Mouse (Mus musculus) liver, embryonic 16.5 days (tissue): Measurements from ENCODE around the gene Olfr67. TPM values are rescaled to one million over a fixed set of nuclear protein-coding genes. Genes with fewer than 3 reads are reported as not detected.
A peak's percentile ranks its signal among the peaks of the same experiment; 100 is the strongest.
"Not testable (repeated sequence)": the region's sequence is repeated elsewhere in the genome, so short reads cannot be mapped to it uniquely, and the experiment has no call there.

ENCODE experiments used
- ATAC-seq: fragments of 200-750 bp; cut with Nextera tagmentation; 2 replicates; pipeline ENCODE4 v1.8.0; 2017; ENCODE audit warnings: low read depth, mild to moderate bottlenecking, moderate number of reproducible peaks, moderate library complexity
- H3K27ac ChIP-seq: fragments of 300-500 bp; sonication (generic); 2 replicates; pipeline ENCODE4 v1.5.1; 2014; ENCODE audit warnings: mild to moderate bottlenecking, low read length
- H3K27me3 ChIP-seq: fragments of 300-500 bp; sonication (generic); 2 replicates; pipeline ENCODE4 v1.6.1; 2014; ENCODE audit warnings: low read depth, low read length, mixed read lengths; ENCODE audit not compliant: control insufficient read depth, insufficient read depth
- H3K36me3 ChIP-seq: fragments of 300-500 bp; sonication (generic); 2 replicates; pipeline ENCODE4 v1.6.1; 2014; ENCODE audit warnings: mild to moderate bottlenecking; ENCODE audit not compliant: control insufficient read depth, insufficient read depth
- H3K4me1 ChIP-seq: fragments of 300-500 bp; sonication (generic); 2 replicates; pipeline ENCODE4 v1.6.1; 2014; ENCODE audit warnings: low read depth, low read length, mixed read lengths; ENCODE audit not compliant: control insufficient read depth
- H3K4me2 ChIP-seq: fragments of 300-500 bp; sonication (generic); 2 replicates; pipeline ENCODE4 v1.6.1; 2014; ENCODE audit warnings: low read depth, low read length, mixed read lengths
- H3K4me3 ChIP-seq: fragments of 300-500 bp; sonication (generic); 2 replicates; pipeline ENCODE4 v1.5.1; 2014; ENCODE audit warnings: low read depth, mild to moderate bottlenecking, low read length
- H3K9ac ChIP-seq: fragments of 300-500 bp; sonication (generic); 2 replicates; pipeline ENCODE4 v1.6.1; 2014; ENCODE audit warnings: low read depth, low read length
- H3K9me3 ChIP-seq: fragments of 300-500 bp; sonication (generic); replicated peaks from 2 replicates; pipeline ENCODE4 v1.6.1; 2016; ENCODE audit warnings: low read length; ENCODE audit not compliant: control insufficient read depth
- WGBS: fragments of 180-500 bp; shearing (Covaris S2); extraction: QIAGEN DNeasy Blood & Tissue Kit; methylation state at CpG from one replicate; pipeline ENCODE4 v1.1.7; 2014; ENCODE audit not compliant: insufficient replicate concordance; 5-methylcytosine and 5-hydroxymethylcytosine counted together
- polyA plus RNA-seq: library from polyadenylated mRNA; unstranded; fragments of >200 nt; fragmentation: Nextera tagmentation; extraction: Ambion mirVana; gene quantifications from 2 replicates; pipeline ENCODE4 v1.2.1, GENCODE M21; 2015

Olfr67 gene
- polyA plus RNA-seq, 1 experiment from 2014 or later, result not detected

GRCm38 (mm10) chr7:103792669-103793388 lies 1.2 kb upstream of the Olfr67 start:
- H3K9me3 ChIP-seq, result no peaks in the 10 kb centered on the region
- H3K4me3 ChIP-seq, result no peak overlapping the region
- H3K4me2 ChIP-seq, result no peak overlapping the region
- no peaks in the 10 kb centered on the region for H3K27me3 ChIP-seq
- H3K9ac ChIP-seq, result no peak overlapping the region
- H3K27ac ChIP-seq, result no peak overlapping the region
- no peaks in the 10 kb centered on the region; the same call in 1 of the 2 replicates for H3K4me1 ChIP-seq
- ATAC-seq, result peak; percentile 93
- no peaks in the 10 kb centered on the region for H3K36me3 ChIP-seq
- 5% methylated on average over 4 of the region's 4 CpGs for WGBS

- Histone ChIP-seq H3K9ac (no peak within 1 kb of the TSS), H3K4me1 (no peaks in the 10 kb centered on the region), H3K27me3 (no peaks in the 10 kb centered on the region), H3K4me3 (no peak within 1 kb of the TSS), H3K27ac (no peak within 1 kb of the TSS), H3K4me2 (no peak within 1 kb of the TSS), H3K9me3 (no peaks in the 10 kb centered on the region), H3K36me3 (no peaks in the 10 kb centered on the region)
- 73% methylated on average over 3 of the region's 3 CpGs for WGBS
- no peak for ATAC-seq
These were observed 12.0 kb downstream of the Olfr67 start, which contains the start of gene Olfr68 for GRCm38 (mm10) chr7:103779598-103779997. TSS of gene Olfr68 (minus strand) at chr7:103779698.

GRCm38 (mm10) chr7:103777652-103778051 lies 14.0 kb downstream of the Olfr67 start:
- not testable (repeated sequence) for H3K4me2 ChIP-seq

GRCm38 (mm10) chr7:103771494-103771893 lies 20.1 kb downstream of the Olfr67 start, which contains the start of gene Olfr69:
TSS of gene Olfr69 (minus strand) at chr7:103771594.
- 66% methylated on average over 2 of the region's 2 CpGs for WGBS
- Histone ChIP-seq H3K27ac (no peak within 1 kb of the TSS), H3K9ac (no peak within 1 kb of the TSS), H3K36me3 (no peaks in the 10 kb centered on the region), H3K9me3 (no peaks in the 10 kb centered on the region), H3K4me3 (no peak within 1 kb of the TSS), H3K4me1 (no peaks in the 10 kb centered on the region), H3K4me2 (no peak within 1 kb of the TSS), H3K27me3 (no peaks in the 10 kb centered on the region)
- no peak for ATAC-seq

More at GRCm38 (mm10) chr7:103777652-103778051, 14.0 kb downstream of the Olfr67 start:
- H3K4me3 ChIP-seq, H3K27me3 ChIP-seq, H3K36me3 ChIP-seq, H3K9me3 ChIP-seq, H3K9ac ChIP-seq, H3K4me1 ChIP-seq, H3K27ac ChIP-seq: not testable (repeated sequence)
- 48% methylated on average over 4 of the region's 4 CpGs for WGBS
- peak; percentile 76 for ATAC-seq

- ATAC-seq, result peak; percentile 47
- 24% methylated on average over 3 of the region's 6 CpGs for WGBS
- H3K27ac ChIP-seq, result not testable (repeated sequence)
These were observed 23.9 kb downstream of the Olfr67 start for GRCm38 (mm10) chr7:103767687-103768086.

GRCm38 (mm10) chr7:103762212-103762611 lies 29.4 kb downstream of the Olfr67 start:
- H3K36me3 ChIP-seq, H3K4me1 ChIP-seq, H3K9ac ChIP-seq, H3K27ac ChIP-seq, ATAC-seq, H3K27me3 ChIP-seq, H3K9me3 ChIP-seq, H3K4me2 ChIP-seq, H3K4me3 ChIP-seq: not testable (repeated sequence)
- 24% methylated on average over 6 of the region's 6 CpGs for WGBS

More at GRCm38 (mm10) chr7:103767687-103768086, 23.9 kb downstream of the Olfr67 start:
- H3K4me3 ChIP-seq, H3K9ac ChIP-seq, H3K4me1 ChIP-seq, H3K27me3 ChIP-seq, H3K36me3 ChIP-seq, H3K4me2 ChIP-seq, H3K9me3 ChIP-seq: not testable (repeated sequence)

- no peak for ATAC-seq
- WGBS, result 32% methylated on average over 2 of the region's 2 CpGs
These were observed 34.4 kb downstream of the Olfr67 start, which contains the start of gene Olfr630 for GRCm38 (mm10) chr7:103757233-103757632. TSS of gene Olfr630 (minus strand) at chr7:103757333.

GRCm38 (mm10) chr7:103744843-103745242 lies 46.8 kb downstream of the Olfr67 start, which contains the start of gene Olfr629:
TSS of gene Olfr629 (minus strand) at chr7:103744943.
- WGBS, result 52% methylated on average over 2 of the region's 2 CpGs
- no peak within 1 kb of the TSS for H3K4me3 ChIP-seq
- H3K27me3 ChIP-seq, result no peaks in the 10 kb centered on the region
- H3K9ac ChIP-seq, result no peak within 1 kb of the TSS
- no peak within 1 kb of the TSS for H3K4me2 ChIP-seq
- H3K4me1 ChIP-seq, result no peaks in the 10 kb centered on the region
- no peak for ATAC-seq
- H3K36me3 ChIP-seq, result no peaks in the 10 kb centered on the region
- no peaks in the 10 kb centered on the region for H3K9me3 ChIP-seq
- no peak within 1 kb of the TSS for H3K27ac ChIP-seq

More at GRCm38 (mm10) chr7:103757233-103757632, 34.4 kb downstream of the Olfr67 start, which contains the start of gene Olfr630:
- no peaks in the 10 kb centered on the region for H3K9me3 ChIP-seq
- no peaks in the 10 kb centered on the region for H3K36me3 ChIP-seq
- H3K9ac ChIP-seq, result no peak within 1 kb of the TSS
- H3K27me3 ChIP-seq, result no peaks in the 10 kb centered on the region
- no peak within 1 kb of the TSS for H3K4me2 ChIP-seq
- H3K4me3 ChIP-seq, result no peak within 1 kb of the TSS
- H3K27ac ChIP-seq, result no peak within 1 kb of the TSS
- no peaks in the 10 kb centered on the region for H3K4me1 ChIP-seq
